Mouse (Mus musculus) myocyte (in vitro differentiated cells): ENCODE data around the gene Pakap. TPM values are rescaled to one million over a fixed set of nuclear protein-coding genes. Genes with fewer than 3 reads are reported as not detected.
A peak's percentile ranks its signal among the peaks of the same experiment; 100 is the strongest.

Experiments used
- H3K27me3 ChIP-seq: one replicate; pipeline ENCODE4 v1.6.1; 2011; ENCODE audit not compliant: control insufficient read depth, insufficient read depth, insufficient read length
- H3K36me3 ChIP-seq: one replicate; pipeline ENCODE4 v1.6.1; 2011; ENCODE audit not compliant: control insufficient read depth, insufficient read depth
- H3K4me2 ChIP-seq: one replicate; pipeline ENCODE4 v1.6.1; 2011; ENCODE audit warnings: low read depth, control low read depth
- H3K4me3 ChIP-seq: one replicate; pipeline ENCODE4 v1.5.1; 2011; ENCODE audit warnings: mild to moderate bottlenecking, control low read depth, moderate library complexity
- H3K79me2 ChIP-seq: one replicate; pipeline ENCODE4 v1.6.1; 2011; ENCODE audit not compliant: control insufficient read depth, insufficient read depth
- H3ac ChIP-seq: one replicate; pipeline ENCODE4 v1.6.1; 2011; ENCODE audit not compliant: control insufficient read depth, insufficient read length
- CEBPB ChIP-seq: IDR thresholded peaks from 2 replicates; pipeline ENCODE4 v1.6.1; 2011; ENCODE audit warnings: mild to moderate bottlenecking, moderate library complexity; ENCODE audit not compliant: poor library complexity, insufficient read depth, severe bottlenecking
- E2F4 ChIP-seq: IDR thresholded peaks from one replicate; pipeline ENCODE4 v1.6.1; 2011; ENCODE audit warnings: mild to moderate bottlenecking, control low read depth, moderate library complexity; ENCODE audit not compliant: insufficient read depth
- MAX ChIP-seq: IDR thresholded peaks from one replicate; pipeline ENCODE4 v1.6.1; 2011; ENCODE audit warnings: low read depth, mild to moderate bottlenecking, control low read depth
- MYOD1 ChIP-seq, 3 experiments: IDR thresholded peaks; one replicate each; pipeline ENCODE4 v1.6.1; 2011; ENCODE audit warnings: control low read depth in 2 of 3, low read depth in 2 of 3, mild to moderate bottlenecking in 2 of 3, moderate library complexity in 1 of 3; ENCODE audit not compliant: insufficient read length in 2 of 3, control insufficient read depth in 1 of 3
- MYOG ChIP-seq, 3 experiments: IDR thresholded peaks; one replicate each; pipeline ENCODE4 v1.6.1; 2011; ENCODE audit warnings: control low read depth in 2 of 3, low read depth in 2 of 3, mild to moderate bottlenecking in 2 of 3; ENCODE audit not compliant: insufficient read length in 2 of 3, control insufficient read depth in 1 of 3, insufficient read depth in 1 of 3
- POLR2AphosphoS2 ChIP-seq: IDR thresholded peaks from one replicate; pipeline ENCODE4 v1.6.1; 2011; ENCODE audit warnings: low read depth, control low read depth; ENCODE audit not compliant: insufficient read length
- REST ChIP-seq: IDR thresholded peaks from one replicate; pipeline ENCODE4 v1.6.1; 2011; ENCODE audit warnings: mild to moderate bottlenecking, control low read depth, moderate library complexity; ENCODE audit not compliant: insufficient read depth, insufficient read length
- SRF ChIP-seq: IDR thresholded peaks from one replicate; pipeline ENCODE4 v1.6.1; 2011; ENCODE audit warnings: low read depth; ENCODE audit not compliant: control insufficient read depth, insufficient read length
- TCF12 ChIP-seq: IDR thresholded peaks from one replicate; pipeline ENCODE4 v1.6.1; 2011; ENCODE audit warnings: mild to moderate bottlenecking, control low read depth; ENCODE audit not compliant: poor library complexity, insufficient read depth, severe bottlenecking
- TCF3 ChIP-seq: IDR thresholded peaks from one replicate; pipeline ENCODE4 v1.6.1; 2011; ENCODE audit warnings: low read depth, control low read depth; ENCODE audit not compliant: insufficient read length
- USF1 ChIP-seq: IDR thresholded peaks from one replicate; pipeline ENCODE4 v1.6.1; 2011; ENCODE audit warnings: low read depth, mild to moderate bottlenecking, control low read depth, moderate library complexity
- polyA plus RNA-seq: library from polyadenylated mRNA; unstranded; fragments of >200 nt; fragmentation: generic; extraction: Trizol; gene quantifications from one replicate; pipeline ENCODE4 v1.2.1, GENCODE M21; 2012; ENCODE audit warnings: missing spikeins

Gene Pakap
- polyA plus RNA-seq, 1 experiment: 6.5 TPM

DNA sequence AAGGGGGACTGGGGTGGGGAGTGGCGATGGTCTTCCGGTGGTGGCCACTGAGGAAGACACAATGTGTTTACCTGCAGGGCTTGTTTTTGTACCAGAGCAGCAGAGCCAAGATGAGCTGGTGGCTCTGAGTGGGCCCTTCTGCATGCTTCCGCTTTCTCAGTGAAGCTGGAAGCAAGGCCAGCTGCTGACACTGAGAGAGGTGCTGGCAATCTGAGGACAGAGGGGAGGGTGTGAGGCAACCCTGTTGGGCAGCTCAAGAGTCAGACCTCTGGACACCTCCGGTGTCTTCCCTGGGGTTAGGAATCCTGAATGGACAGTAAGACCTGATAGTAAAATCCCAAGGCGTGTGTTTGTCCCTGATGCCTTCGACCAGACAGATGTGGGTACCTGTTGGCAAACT, 32.0 kb downstream of the Pakap start:
- Histone ChIP-seq H3K4me3 (no peak overlapping the region), H3K27me3 (no peaks in the 10 kb centered on the region), H3K79me2 (peaks cover 89% of the 10 kb centered on the region), H3K36me3 (peaks cover 2% of the 10 kb centered on the region), H3K4me2 (no peak overlapping the region), H3ac (no peak overlapping the region)
- TF ChIP-seq REST (no peak), TCF3 (no peak), E2F4 (no peak), USF1 (no peak)

DNA sequence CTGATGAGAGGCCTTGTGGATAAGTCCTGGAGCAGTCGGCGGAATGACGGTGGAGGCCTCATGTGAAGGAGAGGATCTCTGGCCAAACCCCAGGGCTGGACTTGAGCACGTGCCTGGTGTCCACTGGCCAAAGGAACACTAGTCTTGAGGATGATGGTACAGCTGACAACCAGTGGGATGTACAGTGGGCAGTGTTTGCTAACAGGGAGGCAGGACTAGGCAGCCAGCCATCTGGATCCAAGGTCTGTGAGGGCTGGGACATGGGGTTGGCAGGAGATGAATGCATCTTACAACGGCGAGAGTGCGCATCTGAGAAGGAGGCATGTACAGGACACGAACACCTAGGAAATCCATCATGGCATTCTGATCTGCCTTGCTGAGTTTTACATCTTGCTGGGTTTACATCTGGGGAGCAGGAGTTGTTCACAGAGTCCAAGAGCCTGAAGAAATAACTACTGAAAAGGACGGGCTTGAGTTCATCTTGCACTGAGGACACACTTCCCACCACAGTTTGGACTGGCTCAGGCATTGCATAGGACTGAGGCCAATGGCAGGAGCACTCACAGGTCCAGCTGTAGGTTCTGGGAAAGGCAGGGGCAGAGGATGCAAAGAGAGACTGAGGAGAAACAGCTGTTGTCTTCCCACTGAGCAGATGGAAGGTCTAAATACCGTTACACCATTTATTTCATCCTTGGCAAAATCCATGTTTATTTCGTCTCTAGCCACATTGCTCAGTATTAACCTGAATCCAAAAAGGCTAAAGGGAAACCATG, 32.9 kb downstream of the Pakap start:
- TF ChIP-seq REST (no peak), MYOD1 (IDR thresholded peaks at IDR 0.05; ENCODE audit: control insufficient read depth in 1 of 3, insufficient read length in 2 of 3, low read depth in 2 of 3) (peak in 2 of 3 experiments; percentile 32 to 55), POLR2AphosphoS2 (no peak), E2F4 (no peak), SRF (no peak), TCF12 (no peak), MYOG (IDR thresholded peaks at IDR 0.05; ENCODE audit: control insufficient read depth in 1 of 3, insufficient read depth in 1 of 3, insufficient read length in 2 of 3, low read depth in 2 of 3) (no peak)
- peaks cover 79% of the 10 kb centered on the region for H3K79me2 ChIP-seq
- H3K4me2 ChIP-seq: peak overlapping the region; percentile 60
- no peaks in the 10 kb centered on the region for H3K36me3 ChIP-seq
- H3ac ChIP-seq: no peak overlapping the region
- H3K4me3 ChIP-seq: no peak overlapping the region
- no peaks in the 10 kb centered on the region for H3K27me3 ChIP-seq

DNA sequence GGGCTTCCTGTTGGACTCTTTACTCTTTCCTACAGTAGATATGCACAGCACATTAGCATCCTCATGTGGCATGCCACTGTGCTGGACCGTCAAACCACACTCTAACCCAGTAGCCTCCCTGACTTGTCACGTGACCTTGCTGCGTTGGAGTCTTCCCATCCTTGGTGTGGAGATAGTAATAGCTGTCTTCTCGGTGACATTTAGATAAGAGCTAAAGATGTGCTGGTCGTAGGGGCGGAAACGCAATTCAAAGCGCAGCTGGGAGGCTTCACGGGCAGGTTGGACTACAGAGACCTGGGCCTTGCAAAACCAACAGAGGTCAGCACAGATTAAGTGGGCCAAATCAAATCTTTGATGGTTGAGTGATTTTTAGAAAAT, 33.5 kb downstream of the Pakap start:
- peaks cover 74% of the 10 kb centered on the region for H3K79me2 ChIP-seq

DNA sequence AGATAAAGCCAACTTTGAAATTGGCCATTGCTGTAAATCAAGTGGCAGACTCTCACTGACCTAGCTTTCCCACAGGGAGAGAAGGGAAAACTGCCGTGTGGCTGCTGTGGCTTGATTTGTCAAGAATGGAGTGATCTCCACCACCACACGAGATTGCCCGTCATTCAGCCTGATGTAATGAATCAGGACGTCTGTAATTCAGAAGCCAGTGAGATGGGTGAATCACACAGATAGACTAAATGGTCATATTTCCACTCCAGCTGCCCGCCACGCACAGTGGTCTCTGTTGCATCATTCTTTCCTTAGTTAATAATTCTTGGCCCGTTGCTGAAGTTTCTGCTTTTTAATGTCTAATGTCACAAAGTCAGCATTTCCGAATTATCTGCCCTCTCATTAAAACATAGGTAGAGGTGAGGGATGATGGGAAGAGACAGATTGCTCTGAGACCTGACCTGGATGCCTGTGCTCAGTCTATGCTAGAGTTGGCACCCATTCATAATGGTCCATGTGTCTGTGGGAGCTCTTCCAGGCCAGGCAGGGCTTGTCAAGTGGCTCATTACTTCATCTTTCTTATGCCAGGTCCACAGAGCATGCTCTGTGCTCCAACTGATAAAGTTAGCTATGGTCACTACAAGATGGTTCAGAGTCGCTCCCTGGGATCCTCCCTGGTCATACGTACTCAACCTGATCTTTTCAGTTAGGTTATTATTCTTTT, 34.1 kb downstream of the Pakap start:
- H3K4me2 ChIP-seq: peak overlapping the region; percentile 60
- peaks cover 70% of the 10 kb centered on the region for H3K79me2 ChIP-seq
- no peak overlapping the region for H3ac ChIP-seq
- H3K27me3 ChIP-seq: no peaks in the 10 kb centered on the region
- no peaks in the 10 kb centered on the region for H3K36me3 ChIP-seq
- TF ChIP-seq MYOG (IDR thresholded peaks at IDR 0.05; ENCODE audit: control insufficient read depth in 1 of 3, insufficient read depth in 1 of 3, insufficient read length in 2 of 3, low read depth in 2 of 3) (no peak), USF1 (no peak), MYOD1 (IDR thresholded peaks at IDR 0.05; ENCODE audit: control insufficient read depth in 1 of 3, insufficient read length in 2 of 3, low read depth in 2 of 3) (peak in 1 of 3 experiments; percentile 37), TCF3 (no peak), CEBPB (peak; percentile 94), MAX (peak; percentile 15), E2F4 (no peak), TCF12 (no peak)
- H3K4me3 ChIP-seq: no peak overlapping the region

More for the DNA sequence above, 33.5 kb downstream of the Pakap start:
- no peaks in the 10 kb centered on the region for H3K27me3 ChIP-seq
- H3K4me2 ChIP-seq: peak overlapping the region; percentile 60
- no peak for TF ChIP-seq E2F4
- TF ChIP-seq USF1: peak; percentile 71
- H3K36me3 ChIP-seq: no peaks in the 10 kb centered on the region
- H3ac ChIP-seq: no peak overlapping the region
- no peak overlapping the region for H3K4me3 ChIP-seq

DNA sequence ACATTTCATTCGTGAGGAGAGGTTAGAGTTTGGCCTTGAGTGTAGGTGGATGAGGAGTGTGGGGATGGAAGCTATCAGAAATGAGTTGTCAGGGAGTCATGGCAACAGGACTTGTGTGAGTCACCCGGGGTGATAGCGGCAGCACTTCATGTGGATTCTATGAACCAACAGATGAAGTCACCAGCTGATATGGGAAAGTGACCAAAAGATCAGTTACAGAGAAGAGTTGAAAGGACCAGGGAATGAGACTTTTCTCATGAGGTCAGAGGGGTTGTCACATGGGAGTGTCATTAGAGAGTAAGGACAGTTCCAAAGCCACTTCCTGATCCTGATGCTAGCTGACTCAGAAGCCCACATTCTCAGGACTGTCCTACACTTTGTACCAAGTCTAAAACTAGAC, 38.3 kb downstream of the Pakap start:
- H3K4me2 ChIP-seq: peak overlapping the region; percentile 81
- H3K27me3 ChIP-seq: no peaks in the 10 kb centered on the region
- H3ac ChIP-seq: no peak overlapping the region
- no peaks in the 10 kb centered on the region for H3K36me3 ChIP-seq
- H3K79me2 ChIP-seq: peaks cover 69% of the 10 kb centered on the region
- no peak for TF ChIP-seq TCF12
- no peak for TF ChIP-seq MAX
- no peak for TF ChIP-seq POLR2AphosphoS2
- peak; percentile 24 for TF ChIP-seq USF1
- no peak overlapping the region for H3K4me3 ChIP-seq
